Comparison of ENCODE assay signal across 27 mouse cellular contexts in the genomic region with DNA sequence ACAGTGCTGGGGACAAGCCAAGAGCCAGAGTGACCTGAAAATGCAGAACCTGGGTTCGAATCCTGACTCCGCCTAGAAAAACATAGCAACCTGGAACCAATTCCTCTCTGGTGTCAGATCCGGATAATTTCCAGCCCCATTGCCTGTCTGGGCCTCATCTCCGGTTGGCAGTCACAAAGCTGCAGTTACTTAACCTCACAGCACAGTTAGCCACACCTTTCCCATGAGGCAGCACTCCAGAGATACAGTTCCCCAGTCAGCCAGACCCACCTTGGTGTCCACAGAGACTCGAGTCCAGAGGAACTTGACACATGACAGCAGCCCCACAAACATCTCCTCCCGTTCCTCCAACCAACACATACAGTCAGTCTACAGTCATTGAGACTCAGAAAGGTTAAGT. TPM values are rescaled to one million over a fixed set of nuclear protein-coding genes. Genes with fewer than 3 reads are reported as not detected.
DNase-seq lines count a peak whose midpoint lies in the region; ATAC-seq lines count a peak whose summit lies in the region.
"Had no signal": no experiment of that assay in that cellular context is flagged by ENCODE, and none has a peak within 500 bp of the region (broad histone marks: within the 10 kb centered on the region; RNA-seq: fewer than 3 reads in every experiment).

No protein-coding gene starts in this region.

- H3K4me2 ChIP-seq in hindbrain, embryonic 16.5 days (ENCODE audit: low read length): no peak overlapping the region
- H3K4me2 ChIP-seq in kidney, embryonic 14.5 days (replicated peaks; ENCODE audit: low read depth, low read length): no peak overlapping the region
- H3K4me2 ChIP-seq: embryonic facial prominence, embryonic 12.5 days; forebrain, embryonic 15.5 days; hindbrain, embryonic 12.5 days; midbrain, embryonic 13.5 days; neural tube, embryonic 15.5 days had no signal

- peak; percentile 13; the same call in 1 of the 2 replicates for ATAC-seq in megakaryocyte progenitor cell, adult 5-6 weeks (replicated peaks; ENCODE audit: poor library complexity)
- ATAC-seq in hindbrain, embryonic 16.5 days: no peak
- no peak for ATAC-seq in kidney, embryonic 14.5 days (ENCODE audit: low FRiP score, low TSS enrichment)
- ATAC-seq: forebrain, embryonic 15.5 days; intestine, embryonic 16.5 days; midbrain, embryonic 13.5 days; Patski had no signal

- no peaks in the 10 kb centered on the region for H3K4me1 ChIP-seq in hindbrain, embryonic 16.5 days (ENCODE audit: control insufficient read depth, insufficient read depth, low read depth, low read length)
- H3K4me1 ChIP-seq in kidney, embryonic 14.5 days (ENCODE audit: control insufficient read depth, insufficient read depth, low read length): peaks cover 40% of the 10 kb centered on the region
- H3K4me1 ChIP-seq: forebrain, embryonic 15.5 days; midbrain, embryonic 13.5 days had no signal

- DNase-seq in kidney, postnatal 10 days: peak; percentile 11
- no peak for DNase-seq in kidney, adult 9 months
- peak; percentile 3 for DNase-seq in urinary bladder, postnatal 25 days (ENCODE audit: low spot score)
- no peak for DNase-seq in urinary bladder, adult 18-20 months (ENCODE audit: low spot score in 2 of 2)
- DNase-seq: adrenal gland, postnatal 14 days; cerebellum, adult 11 months; cerebellum, adult 9-10 months; cerebellum, postnatal 36 days; embryo, embryonic 11 days; gastrocnemius, adult 2 months; heart, postnatal 14 days; kidney, adult 8-10 months; lung, adult 18-20 months; lung, postnatal 14 days; retina, postnatal 1 day; right cerebral cortex, postnatal 14 days had no signal

- WGBS in hindbrain, embryonic 16.5 days: 88% methylated on average over 6 of the region's 6 CpGs
- WGBS in kidney, embryonic 14.5 days: 89% methylated on average over 6 of the region's 6 CpGs

- H3K36me3 ChIP-seq in hindbrain, embryonic 16.5 days (ENCODE audit: control insufficient read depth, insufficient read depth, low read length): no peaks in the 10 kb centered on the region
- no peaks in the 10 kb centered on the region for H3K36me3 ChIP-seq in kidney, embryonic 14.5 days (ENCODE audit: control insufficient read depth, insufficient read depth, low read length)
- H3K36me3 ChIP-seq: embryonic facial prominence, embryonic 12.5 days; forebrain, embryonic 10.5 days; forebrain, embryonic 15.5 days; hindbrain, embryonic 12.5 days; midbrain, embryonic 13.5 days; neural tube, embryonic 15.5 days had no signal

- no peak overlapping the region for H3K9ac ChIP-seq in hindbrain, embryonic 16.5 days (ENCODE audit: low read depth, low read length)
- H3K9ac ChIP-seq in kidney, embryonic 14.5 days (ENCODE audit: low read depth, low read length): no peak overlapping the region
- H3K9ac ChIP-seq: embryonic facial prominence, embryonic 12.5 days; forebrain, embryonic 15.5 days; hindbrain, embryonic 12.5 days; midbrain, embryonic 13.5 days; neural tube, embryonic 15.5 days had no signal

- H3K27me3 ChIP-seq in hindbrain, embryonic 16.5 days (replicated peaks; ENCODE audit: control insufficient read depth, insufficient read depth, low read length): no peaks in the 10 kb centered on the region
- no peaks in the 10 kb centered on the region for H3K27me3 ChIP-seq in kidney, embryonic 14.5 days (ENCODE audit: control insufficient read depth, insufficient read depth, low read length)
- H3K27me3 ChIP-seq: embryonic facial prominence, embryonic 12.5 days; forebrain, embryonic 15.5 days; hindbrain, embryonic 12.5 days; midbrain, embryonic 13.5 days; neural tube, embryonic 15.5 days; Patski had no signal

- H3K4me3 ChIP-seq in hindbrain, embryonic 16.5 days (ENCODE audit: low read length): no peak overlapping the region
- H3K4me3 ChIP-seq in kidney, embryonic 14.5 days (ENCODE audit: low read length): no peak overlapping the region
- H3K4me3 ChIP-seq: embryonic facial prominence, embryonic 12.5 days; forebrain, embryonic 10.5 days; forebrain, embryonic 15.5 days; gastrocnemius, adult 2 months; hindbrain, embryonic 12.5 days; midbrain, embryonic 13.5 days; neural tube, embryonic 15.5 days had no signal

- H3K27ac ChIP-seq in hindbrain, embryonic 16.5 days (ENCODE audit: low read depth, low read length): no peak overlapping the region
- no peak overlapping the region for H3K27ac ChIP-seq in kidney, embryonic 14.5 days (ENCODE audit: low read depth, low read length)
- H3K27ac ChIP-seq: embryonic facial prominence, embryonic 12.5 days; forebrain, embryonic 10.5 days; forebrain, embryonic 15.5 days; gastrocnemius, adult 2 months; hindbrain, embryonic 12.5 days; midbrain, embryonic 13.5 days; neural tube, embryonic 15.5 days had no signal

- H3K9me3 ChIP-seq in hindbrain, embryonic 16.5 days (ENCODE audit: control insufficient read depth, low read length): no peaks in the 10 kb centered on the region
- H3K9me3 ChIP-seq in kidney, embryonic 14.5 days (ENCODE audit: control insufficient read depth, low read length): no peaks in the 10 kb centered on the region
- H3K9me3 ChIP-seq: embryonic facial prominence, embryonic 12.5 days; forebrain, embryonic 10.5 days; forebrain, embryonic 15.5 days; hindbrain, embryonic 12.5 days; midbrain, embryonic 13.5 days; neural tube, embryonic 15.5 days had no signal

RNA-seq across cellular contexts. Expression of a gene that starts 43.2 kb away (rescaled TPM):
- 167 and 191 TPM in 2 replicates for total RNA-seq in megakaryocyte progenitor cell, adult 5-6 weeks (2015)
- 238 and 338 TPM in 2 replicates for total RNA-seq in megakaryocyte progenitor cell, adult 5-6 weeks (2017)
- 8.4 and 11.8 TPM in 2 replicates for polyA plus RNA-seq in hindbrain, embryonic 16.5 days (2015; fragmentation: Nextera tagmentation; extraction: Ambion mirVana)
- polyA plus RNA-seq in kidney, embryonic 14.5 days (2014; fragmentation: Nextera tagmentation; extraction: Ambion mirVana): 43.8 and 72.3 TPM in 2 replicates

RNA-seq across cellular contexts. Expression of a gene that starts 43.6 kb away (rescaled TPM):
- 196 and 255 TPM in 2 replicates for total RNA-seq in megakaryocyte progenitor cell, adult 5-6 weeks (2015)
- 44.4 and 60.6 TPM in 2 replicates for total RNA-seq in megakaryocyte progenitor cell, adult 5-6 weeks (2017)
- polyA plus RNA-seq in hindbrain, embryonic 16.5 days (2015; fragmentation: Nextera tagmentation; extraction: Ambion mirVana): 215 and 216 TPM in 2 replicates
- polyA plus RNA-seq in kidney, embryonic 14.5 days (2014; fragmentation: Nextera tagmentation; extraction: Ambion mirVana): 269 and 294 TPM in 2 replicates

Comparison
In these comparisons a context has a peak if more than half of its experiments do, and no peak if none do; other contexts are left out.
1. DNase-seq: peak in kidney, postnatal 10 days (single experiment) and urinary bladder, postnatal 25 days (single experiment); none in kidney, adult 9 months (single experiment) and urinary bladder, adult 18-20 months (0 of 2).